Mouse (Mus musculus) heart, embryonic 13.5 days (tissue): Measurements from ENCODE around the gene Lrrc8b. TPM values are rescaled to one million over a fixed set of nuclear protein-coding genes. Genes with fewer than 3 reads are reported as not detected.

ENCODE experiments used
- ATAC-seq: fragments of 200-750 bp; cut with Nextera tagmentation; 2 replicates; pipeline ENCODE4 v1.8.0; 2017; ENCODE audit warnings: moderate TSS enrichment; ENCODE audit not compliant: insufficient number of reproducible peaks, low FRiP score, low TSS enrichment; ENCODE audit errors: extremely low read depth
- H3K27ac ChIP-seq: fragments of 300-500 bp; sonication (generic); replicated peaks from 2 replicates; pipeline ENCODE4 v1.5.1; 2015; ENCODE audit warnings: moderate library complexity, mild to moderate bottlenecking, inconsistent platforms
- H3K27me3 ChIP-seq: fragments of 300-500 bp; sonication (generic); replicated peaks from 2 replicates; pipeline ENCODE4 v1.6.1; 2015; ENCODE audit warnings: mild to moderate bottlenecking, inconsistent platforms
- H3K36me3 ChIP-seq: fragments of 300-500 bp; sonication (generic); 2 replicates; pipeline ENCODE4 v1.6.1; 2015; ENCODE audit warnings: mild to moderate bottlenecking, inconsistent platforms
- H3K4me1 ChIP-seq: fragments of 300-500 bp; sonication (generic); 2 replicates; pipeline ENCODE4 v1.6.1; 2015; ENCODE audit warnings: inconsistent platforms
- H3K4me2 ChIP-seq: fragments of 300-500 bp; sonication (generic); 2 replicates; pipeline ENCODE4 v1.6.1; 2015; ENCODE audit warnings: inconsistent platforms, mild to moderate bottlenecking, moderate library complexity
- H3K4me3 ChIP-seq: fragments of 300-500 bp; sonication (generic); 2 replicates; pipeline ENCODE4 v1.5.1; 2015; ENCODE audit warnings: moderate library complexity, mild to moderate bottlenecking, inconsistent platforms
- H3K9ac ChIP-seq: fragments of 300-500 bp; sonication (generic); 2 replicates; pipeline ENCODE4 v1.6.1; 2015; ENCODE audit warnings: inconsistent platforms, mild to moderate bottlenecking, moderate library complexity
- H3K9me3 ChIP-seq: fragments of 300-500 bp; sonication (generic); 2 replicates; pipeline ENCODE4 v1.6.1; 2016; ENCODE audit warnings: inconsistent platforms
- WGBS: fragments of 180-500 bp; shearing (Covaris S2); methylation state at CpG from one replicate; pipeline ENCODE4 v1.1.7; 2015; ENCODE audit warnings: mixed read lengths; 5-methylcytosine and 5-hydroxymethylcytosine counted together
- polyA plus RNA-seq: library from polyadenylated mRNA; unstranded; fragments of >200 nt; fragmentation: Nextera tagmentation; extraction: Ambion mirVana; gene quantifications from 2 replicates; pipeline ENCODE4 v1.2.1, GENCODE M21; 2015

The Lrrc8b gene
- polyA plus RNA-seq, 1 experiment from 2014 or later = 3.8 TPM

- no peak overlapping the region for H3K4me2 ChIP-seq
- H3K27ac ChIP-seq = no peak overlapping the region
- no peak for ATAC-seq
- peaks cover 11% of the 10 kb centered on the region for H3K4me1 ChIP-seq
- H3K36me3 ChIP-seq = peaks cover 11% of the 10 kb centered on the region; the same call in 1 of the 2 replicates
- 81% methylated on average over 5 of the region's 5 CpGs for WGBS
- no peak overlapping the region for H3K9ac ChIP-seq
- H3K27me3 ChIP-seq = no peaks in the 10 kb centered on the region; the same call in 1 of the 2 replicates
- no peaks in the 10 kb centered on the region for H3K9me3 ChIP-seq
- no peak overlapping the region for H3K4me3 ChIP-seq
Observed at GRCm38 (mm10) chr5:105490211-105490610, 74.6 kb downstream of the Lrrc8b start.

GRCm38 (mm10) chr5:105491389-105491788, 75.8 kb downstream of the Lrrc8b start:
- Histone ChIP-seq H3K27me3 (no peaks in the 10 kb centered on the region; the same call in 1 of the 2 replicates), H3K4me2 (no peak overlapping the region), H3K4me3 (no peak overlapping the region), H3K36me3 (no peaks in the 10 kb centered on the region), H3K4me1 (peaks cover 18% of the 10 kb centered on the region), H3K9ac (no peak overlapping the region), H3K27ac (no peak overlapping the region), H3K9me3 (no peaks in the 10 kb centered on the region)
- no peak; the same call in 1 of the 2 replicates for ATAC-seq
- 56% methylated on average over 4 of the region's 4 CpGs for WGBS

- no peak overlapping the region for H3K27ac ChIP-seq
- no peak overlapping the region for H3K4me2 ChIP-seq
- H3K27me3 ChIP-seq = no peaks in the 10 kb centered on the region; the same call in 1 of the 2 replicates
- no peak overlapping the region for H3K4me3 ChIP-seq
- H3K36me3 ChIP-seq = no peaks in the 10 kb centered on the region
- ATAC-seq = no peak
- H3K9ac ChIP-seq = no peak overlapping the region
- 48% methylated on average over 10 of the region's 10 CpGs for WGBS
- H3K4me1 ChIP-seq = peaks cover 18% of the 10 kb centered on the region
- no peaks in the 10 kb centered on the region for H3K9me3 ChIP-seq
Observed at GRCm38 (mm10) chr5:105492367-105493246, 77.0 kb downstream of the Lrrc8b start.

- peaks cover 18% of the 10 kb centered on the region for H3K4me1 ChIP-seq
- H3K36me3 ChIP-seq = no peaks in the 10 kb centered on the region
- no peak overlapping the region for H3K4me3 ChIP-seq
- H3K27me3 ChIP-seq = no peaks in the 10 kb centered on the region; the same call in 1 of the 2 replicates
- H3K27ac ChIP-seq = no peak overlapping the region
- WGBS = 85% methylated on average over 7 of the region's 7 CpGs
- no peak for ATAC-seq
- no peak overlapping the region for H3K9ac ChIP-seq
- H3K4me2 ChIP-seq = no peak overlapping the region
- no peaks in the 10 kb centered on the region for H3K9me3 ChIP-seq
Observed at GRCm38 (mm10) chr5:105493377-105493776, 77.8 kb downstream of the Lrrc8b start.

DNA sequence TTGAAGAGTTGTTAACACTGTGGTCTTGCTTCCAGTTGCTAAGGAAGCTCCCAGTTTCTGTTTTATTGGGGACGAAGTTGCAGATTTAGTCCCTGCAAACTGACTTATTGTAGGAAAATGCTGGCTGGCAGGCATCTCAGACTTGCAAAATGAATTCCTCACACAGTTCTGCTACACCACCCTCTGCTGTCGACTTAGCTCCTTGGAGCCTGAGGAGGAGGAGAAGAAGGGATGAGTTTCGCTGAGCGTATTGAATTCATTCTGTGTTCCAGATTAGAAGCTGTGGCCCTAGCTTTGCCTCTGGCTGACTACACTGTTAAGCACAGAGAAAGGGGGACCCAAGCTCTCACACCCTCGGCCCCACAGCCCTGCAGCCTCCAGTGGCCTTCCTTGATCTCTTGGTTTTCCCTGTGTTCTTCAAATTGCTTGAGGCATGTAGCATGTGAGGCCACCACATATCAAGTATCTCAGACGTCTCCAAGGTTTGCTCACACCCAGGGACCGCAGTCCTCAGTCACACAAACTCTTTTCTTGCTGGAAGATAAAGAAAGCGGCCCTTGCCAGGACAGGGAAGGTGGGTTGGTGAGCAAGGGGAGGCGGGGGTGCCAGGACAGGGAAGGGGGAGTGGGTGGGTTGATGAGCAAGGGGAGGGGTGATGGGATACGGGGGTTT, 78.8 kb downstream of the Lrrc8b start:
- Histone ChIP-seq H3K4me1 (peaks cover 21% of the 10 kb centered on the region), H3K4me3 (no peak overlapping the region), H3K9me3 (no peaks in the 10 kb centered on the region), H3K9ac (0 out of 2 replicates have a peak overlapping the region, but pooled peaks have one; percentile 56), H3K4me2 (peak overlapping the region; percentile 70), H3K27ac (no peak overlapping the region), H3K36me3 (no peaks in the 10 kb centered on the region), H3K27me3 (no peaks in the 10 kb centered on the region; the same call in 1 of the 2 replicates)
- WGBS = 58% methylated on average over 10 of the region's 10 CpGs
- ATAC-seq = no peak

- ATAC-seq = no peak
Observed at GRCm38 (mm10) chr5:105494918-105495901, 79.6 kb downstream of the Lrrc8b start.

GRCm38 (mm10) chr5:105496133-105496532, 80.6 kb downstream of the Lrrc8b start:
- 84% methylated on average over 4 of the region's 4 CpGs for WGBS
- H3K9me3 ChIP-seq = no peaks in the 10 kb centered on the region
- peaks cover 33% of the 10 kb centered on the region for H3K4me1 ChIP-seq
- no peak for ATAC-seq
- no peaks in the 10 kb centered on the region for H3K36me3 ChIP-seq
- no peak overlapping the region for H3K9ac ChIP-seq
- H3K4me3 ChIP-seq = no peak overlapping the region
- no peak overlapping the region for H3K4me2 ChIP-seq
- no peaks in the 10 kb centered on the region; the same call in 1 of the 2 replicates for H3K27me3 ChIP-seq
- no peak overlapping the region for H3K27ac ChIP-seq

More at GRCm38 (mm10) chr5:105494918-105495901, 79.6 kb downstream of the Lrrc8b start:
- Histone ChIP-seq H3K4me2 (peak overlapping the region; percentile 70), H3K9ac (peak overlapping the region; percentile 76), H3K9me3 (no peaks in the 10 kb centered on the region), H3K27ac (no peak overlapping the region), H3K4me3 (peak overlapping the region; percentile 41), H3K27me3 (no peaks in the 10 kb centered on the region; the same call in 1 of the 2 replicates), H3K4me1 (peaks cover 28% of the 10 kb centered on the region), H3K36me3 (no peaks in the 10 kb centered on the region)
- 10% methylated on average over 24 of the region's 24 CpGs for WGBS

GRCm38 (mm10) chr5:105496586-105496985, 81.0 kb downstream of the Lrrc8b start:
- H3K4me2 ChIP-seq = no peak overlapping the region
- H3K36me3 ChIP-seq = no peaks in the 10 kb centered on the region
- no peaks in the 10 kb centered on the region for H3K9me3 ChIP-seq
- H3K4me3 ChIP-seq = no peak overlapping the region
- no peaks in the 10 kb centered on the region; the same call in 1 of the 2 replicates for H3K27me3 ChIP-seq
- no peak overlapping the region for H3K27ac ChIP-seq
- no peak overlapping the region for H3K9ac ChIP-seq
- 83% methylated on average over 7 of the region's 7 CpGs for WGBS
- no peak for ATAC-seq
- peaks cover 33% of the 10 kb centered on the region for H3K4me1 ChIP-seq

- WGBS = 73% methylated on average over 4 of the region's 4 CpGs
Observed at GRCm38 (mm10) chr5:105498429-105499000, 82.9 kb downstream of the Lrrc8b start.

GRCm38 (mm10) chr5:105499396-105499795, 83.8 kb downstream of the Lrrc8b start:
- no peak overlapping the region for H3K4me3 ChIP-seq
- 46% methylated on average over 1 of the region's 1 CpGs for WGBS
- H3K4me2 ChIP-seq = no peak overlapping the region
- peaks cover 29% of the 10 kb centered on the region for H3K4me1 ChIP-seq
- no peak overlapping the region for H3K9ac ChIP-seq
- H3K27ac ChIP-seq = no peak overlapping the region
- no peaks in the 10 kb centered on the region for H3K27me3 ChIP-seq
- H3K36me3 ChIP-seq = no peaks in the 10 kb centered on the region
- ATAC-seq = no peak
- H3K9me3 ChIP-seq = no peaks in the 10 kb centered on the region

More at GRCm38 (mm10) chr5:105498429-105499000, 82.9 kb downstream of the Lrrc8b start:
- no peak overlapping the region for H3K4me2 ChIP-seq
- no peaks in the 10 kb centered on the region for H3K9me3 ChIP-seq
- no peak overlapping the region for H3K4me3 ChIP-seq
- no peaks in the 10 kb centered on the region for H3K36me3 ChIP-seq
- H3K27me3 ChIP-seq = no peaks in the 10 kb centered on the region
- no peak for ATAC-seq
- no peak overlapping the region for H3K27ac ChIP-seq
- no peak overlapping the region for H3K9ac ChIP-seq
- peaks cover 29% of the 10 kb centered on the region for H3K4me1 ChIP-seq
